Mouse (Mus musculus) G1E (cell line): ENCODE data around the gene Mtmr10.

Experiments
- CTCF ChIP-seq: IDR thresholded peaks from 2 replicates; pipeline ENCODE4 v1.5.1; 2012; ENCODE audit warnings: low read depth, low read length, inconsistent platforms, mixed read lengths
- GATA1 ChIP-seq: IDR thresholded peaks from 2 replicates; pipeline ENCODE4 v1.6.1; 2012; ENCODE audit warnings: borderline replicate concordance, low read length, inconsistent platforms, mixed read lengths
- GATA2 ChIP-seq: IDR thresholded peaks from 2 replicates; pipeline ENCODE4 v1.6.1; 2012; ENCODE audit warnings: low read depth, low read length, inconsistent platforms, borderline replicate concordance
- POLR2AphosphoS5 ChIP-seq: IDR thresholded peaks from 2 replicates; pipeline ENCODE4 v1.6.1; 2012; ENCODE audit warnings: low read depth, low read length, inconsistent platforms; ENCODE audit not compliant: insufficient replicate concordance
- TAL1 ChIP-seq: conservative IDR thresholded peaks from 2 replicates; pipeline ENCODE4 v1.6.1; 2012; ENCODE audit warnings: low read depth, low read length, inconsistent platforms, mixed read lengths

DNA sequence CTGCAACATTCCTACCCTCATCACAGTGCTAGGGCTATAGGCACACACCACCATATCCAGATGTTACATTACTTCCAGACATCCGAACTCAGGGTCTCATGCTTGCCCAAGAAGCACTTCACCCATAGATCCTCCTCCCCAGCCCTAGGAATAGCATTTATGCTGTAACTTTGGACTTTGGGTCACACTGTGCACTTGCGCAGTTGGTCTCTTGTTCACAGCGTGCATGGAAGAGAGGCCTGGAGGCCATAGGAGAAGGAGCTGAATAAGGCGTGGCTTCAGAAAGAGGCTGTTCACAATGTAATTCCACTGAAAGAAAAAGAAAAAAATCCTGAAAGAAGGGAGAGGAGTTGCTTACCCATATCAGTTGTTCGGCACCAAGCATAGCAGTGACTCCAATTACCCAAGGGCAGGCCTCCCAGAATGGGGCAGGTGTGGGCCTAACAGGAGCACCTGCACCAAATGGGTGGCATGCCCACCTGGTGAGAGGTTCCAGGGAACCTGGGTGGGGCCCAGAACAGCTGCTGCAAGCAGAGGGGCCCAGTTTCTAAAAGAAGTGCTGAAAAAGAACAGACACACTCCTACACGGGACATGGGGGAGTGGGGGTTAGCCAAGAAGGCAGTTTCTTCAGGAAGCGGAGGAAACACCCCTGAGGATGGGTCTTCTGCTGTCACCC, 48.9 kb upstream of the Mtmr10 start:
- no peak for TF ChIP-seq CTCF
- TF ChIP-seq POLR2AphosphoS5, result no peak
- TF ChIP-seq GATA1, result no peak
- no peak for TF ChIP-seq TAL1
- no peak for TF ChIP-seq GATA2
